Mouse (Mus musculus) thymus, postnatal 36 days (tissue): ENCODE measurements around the gene Tcte1.

Experiments
- DNase-seq, 2 experiments: peaks; one replicate each; pipeline ENCODE4 v3.0.0; 2022; ENCODE audit warnings: mixed read lengths in 2 of 2

Gene Tcte1

DNA sequence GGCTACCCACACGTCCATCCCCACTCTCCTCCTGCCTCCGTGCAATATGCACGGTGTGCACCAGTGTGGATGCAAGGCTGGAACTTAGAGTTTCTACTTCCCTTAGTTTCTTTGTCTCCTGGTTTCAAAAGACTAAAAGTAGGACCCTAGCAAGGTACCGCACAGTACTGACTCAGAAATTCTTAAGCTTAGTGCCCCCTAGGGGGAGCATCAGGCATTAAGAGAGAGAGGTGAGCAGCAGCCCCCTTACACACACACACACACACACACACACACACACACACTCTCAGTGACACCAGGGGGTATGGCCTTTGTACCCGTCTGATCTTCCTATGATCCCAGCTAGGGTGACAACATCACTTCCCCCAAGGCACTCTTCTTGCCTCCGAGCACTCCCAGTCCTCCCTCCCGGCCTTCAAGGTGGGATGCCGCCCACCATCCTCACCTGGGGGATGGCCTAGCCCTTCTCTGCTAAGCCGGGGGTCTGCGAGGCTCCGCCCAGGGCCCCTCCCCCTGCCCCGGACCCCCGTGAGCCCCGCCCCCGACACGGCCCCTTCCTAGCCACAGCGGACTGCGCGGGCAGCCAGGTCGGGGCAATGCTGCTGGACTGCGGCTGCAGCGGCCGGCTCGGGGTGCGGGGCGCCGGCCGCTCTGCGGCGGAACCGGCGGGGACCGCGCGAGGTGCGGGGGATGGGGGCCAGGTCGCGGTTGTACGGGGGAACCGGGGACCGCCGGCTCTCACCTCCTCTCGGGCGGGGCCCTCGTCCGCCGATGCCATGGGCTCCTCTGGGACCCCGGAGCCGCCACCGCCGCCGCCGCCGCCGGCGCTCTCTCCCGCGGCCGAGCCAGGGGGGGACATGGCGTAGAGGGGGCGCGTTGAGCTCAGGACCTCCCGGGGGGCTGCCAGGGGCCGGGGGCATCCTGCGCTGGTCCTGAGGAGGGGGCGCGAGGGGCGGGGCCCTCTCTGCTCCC, 25.6 kb downstream of the Tcte1 start:
- DNase-seq = peak; percentile 46 to 55

DNA sequence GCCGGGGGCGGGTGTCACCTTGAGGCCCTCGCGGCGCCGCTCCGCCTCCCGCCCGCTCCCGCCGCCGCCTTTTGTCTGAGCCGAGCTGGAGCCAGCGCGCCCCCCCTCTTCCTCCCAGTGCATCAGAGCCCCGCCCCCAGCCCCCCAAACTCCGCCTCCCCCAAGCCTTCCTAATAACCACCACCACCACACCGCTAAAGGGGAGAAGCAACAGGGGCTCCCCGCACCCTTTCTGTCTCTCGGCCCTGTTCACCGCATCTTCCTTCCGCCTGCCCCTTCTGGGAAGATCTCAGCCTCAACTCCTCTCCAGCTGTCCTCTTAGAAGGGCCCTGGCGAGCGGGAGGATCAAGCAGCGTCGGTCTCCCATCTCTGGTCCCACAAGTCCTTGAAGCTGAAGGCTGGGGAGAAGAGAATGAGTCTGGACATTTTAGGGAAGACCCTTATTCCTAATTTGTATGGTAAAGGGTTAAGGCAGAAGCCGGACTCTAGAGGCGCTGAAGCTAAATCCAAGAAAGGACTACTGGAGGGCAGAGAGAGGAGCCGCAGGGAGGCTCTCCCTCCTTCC, 26.5 kb downstream of the Tcte1 start, which contains the start of gene Tmem151b:
Gene Tmem151b, minus strand, starts transcription at position 61 of the 565 bp plus-strand sequence.
- DNase-seq = peak; percentile 50 to 73

DNA sequence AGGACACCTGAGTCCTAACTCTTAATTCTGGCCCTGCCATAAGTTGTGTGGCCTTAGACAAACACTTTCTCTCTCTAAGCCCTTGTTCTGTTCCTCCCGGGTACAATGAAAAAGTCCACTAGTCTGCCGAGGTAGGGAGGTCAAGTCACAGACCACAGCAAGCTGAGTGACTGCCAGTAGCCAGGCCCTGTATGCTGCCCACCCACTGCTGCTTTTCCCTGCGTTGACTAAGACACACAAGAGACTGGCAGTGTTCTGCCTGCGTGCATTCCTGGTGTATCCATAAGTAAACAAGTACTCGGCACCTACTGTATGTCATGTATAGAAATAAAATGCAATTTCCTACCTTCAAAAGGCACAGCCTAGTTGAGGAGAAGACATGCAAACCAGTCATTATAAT, 27.0 kb downstream of the Tcte1 start:
- DNase-seq = no peak

- no peak for DNase-seq
Measured at GRCm38 (mm10) chr17:45551249-45551796, 28.1 kb downstream of the Tcte1 start.

DNA sequence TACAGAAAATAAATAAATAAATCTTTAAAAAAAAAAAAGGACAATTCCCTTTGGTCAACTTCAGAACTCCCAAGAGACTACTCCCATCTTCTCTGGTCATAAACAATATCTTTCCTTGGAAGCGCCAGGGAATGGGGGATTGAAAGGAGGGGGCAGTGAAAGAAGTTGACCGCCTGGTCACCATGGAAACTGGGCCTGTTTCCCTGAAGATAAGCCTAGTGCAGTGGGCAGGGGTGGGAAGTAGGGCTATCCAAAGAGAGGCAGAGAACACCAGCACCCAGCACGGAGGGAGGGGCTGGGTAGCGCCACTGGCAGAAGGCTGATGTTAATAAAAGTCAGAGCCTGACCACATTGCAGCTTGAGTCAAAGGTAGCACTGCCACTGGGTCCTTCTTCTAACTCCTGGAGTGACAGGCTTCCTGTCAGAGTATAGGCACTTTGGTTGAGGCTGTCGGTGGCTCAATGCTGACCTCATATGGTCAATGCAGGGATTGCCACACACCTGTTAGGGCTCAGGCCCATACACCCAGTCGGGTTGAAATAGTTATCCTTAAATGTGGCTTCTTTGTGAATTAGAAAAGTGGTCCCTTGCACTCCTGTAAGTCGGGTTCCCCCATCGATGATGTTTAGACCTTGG, 28.7 kb downstream of the Tcte1 start:
- peak; percentile 86 to 87 for DNase-seq

- DNase-seq = no peak
Measured at GRCm38 (mm10) chr17:45553065-45553464, 29.8 kb downstream of the Tcte1 start.

- DNase-seq = peak in 1 of 2 experiments; percentile 10
Measured at GRCm38 (mm10) chr17:45554420-45554819, 31.2 kb downstream of the Tcte1 start.

DNA sequence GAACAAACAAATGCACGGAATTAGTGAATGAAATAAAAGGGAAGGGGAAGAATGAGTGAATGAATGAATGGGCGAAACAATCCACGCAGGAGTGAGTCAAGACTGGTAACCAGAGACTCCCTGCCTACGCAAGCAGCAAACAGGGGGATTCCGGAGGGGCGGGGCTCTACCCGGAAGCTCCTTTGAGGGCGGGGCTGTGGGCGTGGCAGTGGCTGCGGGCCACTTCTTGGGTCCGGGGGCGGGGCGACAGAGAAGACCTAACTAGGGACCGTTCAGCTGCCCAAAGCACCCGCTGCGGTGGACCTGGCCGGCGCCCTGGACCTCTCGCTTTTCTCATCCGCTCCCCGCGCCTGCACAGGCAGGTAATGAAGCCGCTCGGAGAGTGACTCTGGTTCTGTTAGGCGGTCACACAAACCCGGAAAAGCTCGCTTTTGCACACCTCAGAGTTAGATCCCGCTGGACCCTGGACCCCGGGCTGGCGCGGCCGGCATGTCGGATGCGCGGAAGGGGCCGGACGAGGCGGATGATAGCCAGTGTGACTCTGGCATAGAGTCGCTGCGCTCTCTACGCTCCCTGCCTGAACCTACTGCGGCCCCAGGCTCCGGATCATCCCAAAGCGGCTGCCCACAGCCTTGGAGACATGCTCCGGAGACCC, 32.3 kb downstream of the Tcte1 start, which contains the start of gene Nfkbie:
Gene Nfkbie, plus strand, starts transcription at position 252 of the 655 bp plus-strand sequence.
- peak; percentile 98 to 99 for DNase-seq

GRCm38 (mm10) chr17:45556107-45556489, 32.9 kb downstream of the Tcte1 start:
- peak in 1 of 2 experiments; percentile 50 for DNase-seq

GRCm38 (mm10) chr17:45556514-45557245, 33.4 kb downstream of the Tcte1 start:
- peak in 1 of 2 experiments; percentile 40 for DNase-seq

DNA sequence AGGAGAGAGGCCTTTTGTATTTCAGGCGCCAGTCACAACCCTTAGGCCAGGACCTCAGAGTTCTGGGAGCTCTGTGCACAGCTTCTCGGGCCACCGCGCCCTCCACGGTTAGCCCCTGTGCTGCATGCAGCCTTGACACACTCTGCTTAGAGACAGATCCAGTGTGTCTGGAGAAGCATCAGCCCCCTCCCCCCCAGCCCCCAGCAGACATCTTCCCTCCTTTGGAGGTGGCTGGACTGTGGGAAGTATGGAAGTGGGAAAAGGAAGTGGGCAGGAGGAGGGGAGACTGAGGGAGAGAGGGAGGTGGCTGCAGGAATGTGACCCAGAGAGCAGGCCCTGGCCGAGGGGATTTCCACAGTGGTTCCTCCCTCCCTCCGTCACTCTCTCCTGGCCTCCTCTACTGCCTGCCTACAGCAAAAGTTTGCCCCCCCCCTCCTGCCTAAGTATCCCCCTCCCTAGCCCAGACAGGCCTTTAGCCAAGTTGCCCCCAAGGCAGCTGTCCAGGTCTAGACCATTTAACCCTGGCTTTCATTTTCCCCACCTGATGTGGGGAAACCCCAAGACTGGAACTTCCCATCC, 34.1 kb downstream of the Tcte1 start:
- peak; percentile 53 to 63 for DNase-seq

DNA sequence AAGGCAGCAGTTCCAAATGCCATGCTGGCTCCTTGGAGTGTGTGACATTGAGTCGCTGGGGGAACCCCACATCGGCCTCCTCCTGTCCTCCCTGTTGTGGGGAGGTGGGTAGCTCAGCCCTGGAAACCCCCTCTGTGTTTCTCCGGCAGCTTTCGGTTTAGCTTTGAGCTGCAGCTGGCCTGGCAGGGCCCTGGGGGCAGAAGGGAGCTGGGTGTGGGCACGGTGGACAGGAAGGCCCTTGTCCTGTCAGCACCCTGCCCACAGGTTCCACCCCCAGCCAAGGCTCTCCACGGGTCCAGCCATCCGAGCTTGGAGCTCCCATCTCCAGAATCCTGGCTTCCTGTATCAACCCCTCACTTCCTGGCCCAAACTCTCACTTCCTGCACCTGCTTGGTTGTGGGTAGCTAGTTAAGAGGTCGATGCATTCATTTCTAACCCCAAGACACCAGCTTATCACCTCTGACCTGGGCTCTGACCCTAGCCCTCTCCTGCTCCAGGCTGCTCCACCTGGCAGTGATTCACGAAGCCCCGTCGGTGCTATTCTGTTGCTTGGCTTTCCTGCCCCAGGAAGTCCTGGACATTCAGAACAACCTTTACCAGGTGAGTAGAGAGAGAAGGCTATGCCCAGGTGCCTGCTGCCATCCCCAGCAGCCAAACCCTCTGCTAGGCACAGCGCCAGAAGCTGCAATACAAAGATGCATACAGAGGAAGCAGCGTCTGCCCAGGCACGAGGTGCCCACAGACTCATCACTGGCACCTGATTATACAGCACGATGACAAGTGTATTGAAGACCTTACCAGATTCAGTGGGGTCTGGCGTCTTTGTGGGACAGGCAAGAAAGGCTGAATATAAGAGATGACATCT, 35.0 kb downstream of the Tcte1 start:
- DNase-seq = peak; percentile 52 to 63

DNA sequence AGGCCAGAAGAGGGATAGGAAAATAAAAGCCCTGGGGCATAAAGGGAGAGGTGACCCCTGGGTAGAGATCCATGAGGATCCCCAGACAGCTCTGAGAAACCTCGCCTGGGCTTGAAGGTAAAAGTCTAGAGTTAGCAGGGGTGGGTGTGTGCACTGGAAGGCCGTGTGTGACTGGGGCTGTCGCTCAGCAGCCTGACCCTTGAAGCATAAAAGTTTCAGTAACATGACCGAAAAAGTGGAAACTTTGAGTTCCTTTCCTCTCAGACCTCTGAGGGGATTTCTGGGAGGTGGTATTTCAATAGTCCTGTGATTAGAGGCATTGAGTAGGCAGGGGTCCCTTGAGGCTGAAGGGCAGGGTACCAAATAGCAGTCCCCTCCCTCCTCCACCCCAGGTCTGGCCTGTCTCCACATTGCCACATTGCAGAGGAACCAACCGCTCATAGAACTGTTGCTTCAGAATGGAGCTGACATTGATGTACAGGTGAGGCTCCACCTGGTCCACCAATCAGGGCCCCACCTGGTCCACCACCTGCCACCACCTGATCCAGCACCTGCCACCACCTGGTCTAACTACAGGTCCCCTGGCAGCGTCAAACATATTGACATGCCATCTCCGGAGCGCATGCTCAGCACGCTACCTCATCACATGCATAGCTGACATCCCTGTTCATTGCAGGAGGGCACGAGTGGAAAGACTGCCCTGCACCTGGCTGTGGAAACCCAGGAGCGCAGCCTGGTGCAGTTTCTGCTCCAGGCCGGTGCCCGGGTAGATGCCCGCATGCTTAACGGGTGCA, 36.7 kb downstream of the Tcte1 start:
- DNase-seq = no peak

- DNase-seq = peak in 1 of 2 experiments; percentile 21
Measured at GRCm38 (mm10) chr17:45563216-45563615, 40.0 kb downstream of the Tcte1 start.

DNA sequence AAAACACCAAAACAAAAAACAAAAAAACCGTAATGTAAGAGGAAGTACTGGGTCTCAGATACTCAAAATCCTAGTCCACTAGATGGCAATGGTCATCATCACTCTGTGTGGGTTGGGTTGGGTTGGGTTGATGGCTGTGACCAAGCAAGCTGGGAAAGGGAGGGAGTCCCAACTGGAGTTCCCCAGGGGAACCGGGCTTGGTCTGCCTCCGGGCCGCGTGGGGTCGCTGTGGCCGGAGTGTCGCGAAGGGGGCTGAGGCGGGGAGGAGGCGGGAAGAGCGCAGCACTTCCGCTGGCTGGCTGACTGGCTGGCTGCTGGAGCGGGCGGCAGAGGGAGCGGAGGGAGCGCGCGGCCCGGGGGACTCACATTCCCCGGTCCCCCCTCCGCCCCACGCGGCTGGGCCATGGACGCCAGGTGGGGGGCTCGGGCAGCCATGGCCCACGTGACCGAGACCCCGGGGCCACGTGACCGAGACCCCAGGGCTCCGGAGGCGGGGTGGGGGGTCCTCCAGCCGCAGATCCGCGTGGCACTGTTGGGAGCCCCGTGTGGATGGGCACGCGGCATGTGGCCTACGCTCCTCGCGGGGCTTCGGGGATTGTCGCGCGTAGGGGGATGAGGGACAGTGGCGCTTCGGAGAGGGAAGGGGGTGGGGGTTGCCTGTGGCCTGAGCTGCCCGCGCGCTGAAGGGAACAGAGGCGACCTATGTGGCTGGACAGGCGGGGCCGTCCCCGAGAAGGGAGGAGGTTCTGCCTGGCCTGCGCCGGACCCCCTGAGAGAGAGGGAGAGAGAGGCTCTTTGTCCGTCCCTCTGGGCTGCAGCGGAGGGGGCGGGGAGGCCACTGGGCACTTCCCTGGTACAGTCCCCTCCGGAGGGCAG, 40.7 kb downstream of the Tcte1 start, which contains the start of gene Slc35b2:
Gene Slc35b2, plus strand, starts transcription at position 220 of the 876 bp plus-strand sequence.
- DNase-seq = peak; percentile 89 to 90

DNA sequence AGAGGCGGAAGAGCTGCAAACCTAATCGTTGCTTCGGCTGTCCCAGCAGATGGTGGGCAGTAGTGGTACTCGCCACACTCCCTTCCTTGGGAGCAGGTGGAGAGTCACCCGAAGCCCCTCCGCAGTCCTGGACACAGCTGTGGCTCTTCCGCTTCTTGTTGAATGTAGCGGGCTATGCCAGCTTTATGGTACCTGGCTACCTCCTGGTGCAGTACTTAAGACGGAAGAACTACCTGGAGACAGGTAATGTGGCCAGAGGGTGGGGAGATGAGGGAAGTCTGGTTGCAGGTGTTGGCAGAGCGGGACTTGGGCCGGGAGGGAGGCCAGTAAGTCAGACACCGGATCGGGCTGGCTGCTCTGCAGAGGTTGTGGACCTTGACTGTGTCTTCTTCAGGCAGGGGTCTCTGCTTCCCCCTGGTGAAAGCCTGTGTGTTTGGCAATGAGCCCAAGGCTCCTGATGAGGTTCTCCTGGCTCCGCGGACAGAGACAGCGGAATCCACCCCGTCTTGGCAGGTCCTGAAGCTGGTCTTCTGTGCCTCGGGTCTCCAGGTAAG, 41.4 kb downstream of the Tcte1 start:
- no peak for DNase-seq

- DNase-seq = no peak
Measured at GRCm38 (mm10) chr17:45565103-45565502, 41.9 kb downstream of the Tcte1 start.

- DNase-seq = no peak
Measured at GRCm38 (mm10) chr17:45566031-45566359, 42.8 kb downstream of the Tcte1 start.
